Mouse (Mus musculus) monocyte, adult 5-6 weeks (primary cell): ENCODE measurements around the gene Fhad1. TPM values are rescaled to one million over a fixed set of nuclear protein-coding genes. Genes with fewer than 3 reads are reported as not detected.

Experiments
- ATAC-seq: fragments of 153-309, 156-312 bp; replicated peaks from 2 replicates; pipeline ENCODE4 v1.8.0; 2017; ENCODE audit warnings: mild to moderate bottlenecking; ENCODE audit not compliant: low TSS enrichment, insufficient number of reproducible peaks, severe bottlenecking, poor library complexity, low FRiP score
- total RNA-seq: library from RNA; stranded (forward); fragments of 200-1000, 200-491, 200-594 nt; gene quantifications from 3 replicates; pipeline ENCODE4 v1.2.3, GENCODE M21; 2017

Fhad1 gene
- total RNA-seq, 1 experiment from 2014 or later, result 0.38 TPM

DNA sequence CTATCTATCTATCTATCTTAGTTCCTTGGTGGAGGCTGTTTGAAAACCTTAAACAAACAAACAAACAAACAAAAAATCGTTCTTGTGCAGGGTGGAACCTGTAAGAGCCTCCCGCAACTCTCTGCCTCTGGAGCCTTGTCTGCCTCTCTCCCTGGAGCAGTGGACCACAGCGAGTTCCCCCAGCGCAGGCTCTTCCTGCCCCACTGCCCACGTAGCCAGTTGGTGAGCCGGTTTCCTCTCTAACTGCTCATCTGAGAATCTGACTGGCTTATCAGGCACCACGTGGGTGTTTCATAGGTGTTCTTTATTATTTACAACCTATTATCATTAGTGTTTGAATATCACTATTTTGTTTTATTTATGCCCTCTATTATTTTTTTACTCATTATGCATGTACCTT is 31.6 kb upstream of the Fhad1 start:
- no peak for ATAC-seq

DNA sequence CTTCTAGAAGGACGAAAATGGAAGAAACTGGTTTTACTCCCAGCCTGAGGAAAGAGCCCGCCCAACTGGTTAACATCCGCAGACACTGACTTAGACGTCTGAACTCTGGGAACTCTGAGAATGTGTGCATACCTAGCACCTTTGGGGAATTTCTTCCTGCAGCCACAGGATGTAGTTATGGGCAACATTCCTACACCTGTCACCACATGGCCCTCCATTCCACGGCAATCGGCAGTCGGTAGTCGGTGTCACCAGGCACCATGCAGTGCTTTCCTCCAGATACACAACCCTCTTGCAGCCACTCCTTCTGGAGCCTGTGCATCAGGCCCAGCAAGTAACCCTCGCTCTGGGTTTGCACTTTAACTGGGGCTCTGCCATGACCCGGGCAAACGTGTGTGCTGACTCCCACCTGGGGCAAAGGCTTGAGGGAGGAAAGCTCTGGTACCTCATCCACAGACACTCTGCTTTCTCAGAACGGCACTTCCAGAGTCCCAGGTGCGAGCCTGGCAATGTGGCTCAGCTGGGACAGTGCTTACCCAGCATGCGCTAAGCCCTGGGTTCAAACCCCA is 30.8 kb upstream of the Fhad1 start:
- no peak for ATAC-seq

DNA sequence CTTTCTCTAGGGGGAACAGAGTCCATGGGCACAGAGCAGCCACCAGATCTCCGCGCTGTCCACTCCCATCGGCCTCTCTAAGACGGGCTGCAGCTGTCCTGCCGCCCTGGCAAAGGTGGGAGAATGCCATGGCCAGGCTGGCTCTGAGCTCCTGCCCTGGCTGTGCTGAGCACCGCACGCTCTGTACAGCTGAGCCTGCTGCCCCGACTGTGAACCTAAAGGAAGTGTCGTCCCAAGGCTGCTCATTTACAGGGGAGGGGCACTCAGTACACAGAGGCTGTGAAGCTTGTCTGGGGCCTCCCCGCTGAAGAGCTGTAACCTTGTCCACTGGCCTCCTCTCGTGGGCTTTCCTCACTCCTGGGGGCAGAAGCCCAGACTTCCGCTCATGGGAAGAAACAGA is 29.6 kb upstream of the Fhad1 start:
- no peak for ATAC-seq

GRCm38 (mm10) chr4:142039662-142040353 is 24.9 kb upstream of the Fhad1 start:
- no peak for ATAC-seq

DNA sequence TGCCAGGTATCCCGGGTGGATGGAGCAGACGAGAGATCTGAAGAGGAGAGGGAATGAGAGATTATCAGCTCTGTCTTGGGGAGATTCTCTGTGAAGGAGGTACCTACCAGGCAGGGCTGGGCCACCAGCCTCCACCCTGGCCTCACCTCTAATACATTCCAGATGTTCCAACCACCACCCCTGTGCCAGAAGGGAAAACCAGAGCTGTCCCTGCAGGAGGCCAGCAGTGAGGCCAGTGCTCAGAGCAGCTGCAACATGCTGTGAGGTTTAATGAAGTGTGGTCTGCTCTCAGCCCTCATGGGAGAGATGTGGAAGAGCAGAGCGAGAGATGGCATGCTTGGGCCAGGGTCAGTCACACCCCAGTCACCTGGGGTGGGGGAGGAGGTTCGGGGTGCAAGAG is 23.0 kb upstream of the Fhad1 start:
- no peak for ATAC-seq

DNA sequence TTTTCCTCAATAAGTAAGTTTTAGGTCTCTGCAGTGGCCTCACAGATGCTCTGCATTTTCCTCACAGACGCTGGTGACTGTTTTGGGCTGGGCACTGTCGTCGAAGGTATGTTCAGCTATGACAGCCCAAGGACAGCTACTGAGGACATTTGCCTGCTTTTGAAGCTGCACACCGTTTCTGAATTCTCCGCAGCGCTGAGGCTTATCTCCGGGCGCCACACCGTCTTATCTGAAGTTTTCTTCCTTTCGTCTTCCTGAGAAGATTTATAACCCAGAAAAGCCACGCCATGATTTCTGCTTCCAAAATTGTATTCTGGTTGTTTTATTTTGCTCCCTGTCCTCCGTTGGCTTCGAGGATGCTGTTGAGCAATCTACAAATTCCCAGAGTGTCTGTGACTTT is 13.7 kb upstream of the Fhad1 start:
- ATAC-seq, result no peak

GRCm38 (mm10) chr4:142026965-142027364 is 12.1 kb upstream of the Fhad1 start:
- no peak for ATAC-seq

DNA sequence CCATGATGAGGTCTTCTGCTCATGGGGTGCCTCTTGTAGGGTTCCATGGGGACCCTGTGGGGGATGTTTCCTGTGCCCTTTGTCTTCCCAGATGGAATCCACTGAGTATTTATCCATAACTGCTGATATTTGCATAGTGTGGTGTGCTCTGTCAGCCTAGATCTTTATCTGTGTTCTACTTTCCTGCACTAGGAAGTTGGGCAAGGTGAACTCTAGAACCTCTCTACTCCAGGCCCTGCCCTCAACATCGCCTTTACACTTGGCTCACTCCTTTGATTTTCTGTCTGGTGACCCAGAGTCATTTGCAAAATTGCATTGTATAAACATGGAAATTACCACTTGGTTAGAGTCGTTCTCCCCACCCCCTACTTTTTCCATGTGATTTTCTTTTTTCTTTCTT is 9.7 kb upstream of the Fhad1 start:
- ATAC-seq, result no peak

DNA sequence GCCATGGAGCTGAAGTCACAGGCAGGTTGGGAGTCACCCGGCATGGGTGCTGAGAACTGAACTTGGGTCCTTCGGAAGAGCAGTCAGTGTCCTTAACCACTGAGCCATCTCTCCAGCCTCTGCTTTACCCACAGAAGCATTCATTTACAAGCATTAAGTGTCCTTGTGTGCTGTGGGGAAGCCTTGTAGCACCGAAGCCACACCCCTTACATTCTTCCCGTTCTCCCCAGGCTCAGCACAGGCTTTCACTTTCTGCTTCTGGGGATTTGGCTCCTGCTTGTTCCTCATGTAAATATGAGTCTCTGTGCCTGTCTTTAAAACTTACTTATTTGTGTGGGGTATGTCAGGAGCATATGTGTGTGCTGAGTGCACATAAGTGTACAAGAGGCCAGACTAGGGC is 8.3 kb upstream of the Fhad1 start:
- ATAC-seq, result no peak; the same call in 1 of the 2 replicates

- peak; percentile 90 for ATAC-seq
These were observed 2.8 kb upstream of the Fhad1 start for GRCm38 (mm10) chr4:142017686-142018085.

DNA sequence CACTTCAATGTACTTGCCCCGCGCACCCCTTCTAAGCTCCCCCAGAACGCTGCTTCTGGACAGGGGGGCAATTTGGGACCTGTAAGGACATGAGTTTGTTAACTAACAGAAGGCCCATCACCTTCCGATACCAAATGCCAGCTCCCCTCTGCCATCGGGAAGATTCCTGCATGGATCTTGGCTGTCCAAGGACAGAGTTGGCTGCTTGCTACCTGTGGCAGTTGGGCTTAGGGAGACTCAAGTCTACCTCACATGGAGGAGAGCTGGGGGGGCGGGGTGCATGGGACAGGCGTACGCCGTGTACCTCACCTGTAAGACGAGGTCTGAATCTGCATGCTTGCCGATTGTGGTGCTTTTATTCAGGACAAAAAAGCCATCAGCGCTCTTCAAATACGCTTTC is 3.6 kb downstream of the Fhad1 start:
- ATAC-seq, result no peak

- ATAC-seq, result peak; percentile 47; the same call in 1 of the 2 replicates
These were observed 4.4 kb downstream of the Fhad1 start for GRCm38 (mm10) chr4:142010441-142010840.

DNA sequence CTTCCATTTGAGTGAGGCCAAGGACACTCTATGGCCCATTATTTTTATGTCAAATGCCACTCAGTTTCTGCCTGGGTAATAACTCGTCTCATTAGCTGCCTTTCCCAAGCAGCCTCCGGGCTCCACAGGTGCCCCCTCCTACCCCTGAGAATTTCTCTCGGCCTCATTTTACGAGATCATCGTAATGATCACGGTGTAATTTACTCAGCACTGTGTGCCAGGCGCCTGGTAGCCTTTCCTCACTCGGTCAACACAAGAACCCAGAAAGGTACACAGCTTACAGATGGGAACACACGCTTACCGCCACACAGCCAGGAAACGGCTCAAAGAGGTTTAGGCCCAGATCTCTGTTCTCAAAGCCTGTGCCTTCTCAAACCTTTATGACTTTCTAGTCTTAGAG is 6.7 kb downstream of the Fhad1 start:
- ATAC-seq, result no peak

- no peak for ATAC-seq
These were observed 14.3 kb downstream of the Fhad1 start for GRCm38 (mm10) chr4:142000581-142000980.

GRCm38 (mm10) chr4:141999494-142000074 is 15.3 kb downstream of the Fhad1 start:
- ATAC-seq, result no peak

GRCm38 (mm10) chr4:141998282-141998821 is 16.5 kb downstream of the Fhad1 start:
- peak; percentile 47 for ATAC-seq

GRCm38 (mm10) chr4:141996880-141997279 is 18.0 kb downstream of the Fhad1 start:
- no peak for ATAC-seq

- no peak for ATAC-seq
These were observed 18.8 kb downstream of the Fhad1 start for GRCm38 (mm10) chr4:141996086-141996485.

DNA sequence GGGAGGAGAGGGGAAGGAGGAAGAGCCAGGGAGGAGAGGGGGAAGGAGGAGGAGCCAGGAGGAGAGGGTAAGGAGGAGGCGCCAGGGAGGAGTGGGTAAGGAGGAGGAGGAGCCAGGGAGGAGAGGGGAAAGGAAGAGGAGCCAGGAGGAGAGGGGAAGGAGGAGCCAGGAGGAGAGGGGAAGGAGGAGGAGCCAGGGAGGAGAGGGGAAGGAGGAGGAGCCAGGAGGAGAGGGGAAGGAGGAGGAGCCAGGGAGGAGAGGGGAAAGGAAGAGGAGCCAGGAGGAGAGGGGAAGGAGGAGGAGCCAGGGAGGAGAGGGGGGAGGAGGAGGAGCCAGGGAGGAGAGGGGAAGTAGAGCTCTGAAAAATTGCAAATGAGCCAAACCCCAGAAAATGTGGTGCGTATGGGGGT is 20.8 kb downstream of the Fhad1 start:
- ATAC-seq, result peak; percentile 72
